Mouse (Mus musculus) MEL (cell line): ENCODE data around the gene Wdr91. TPM values are rescaled to one million over a fixed set of nuclear protein-coding genes. Genes with fewer than 3 reads are reported as not detected.
A peak's percentile ranks its signal among the peaks of the same experiment; 100 is the strongest.

Source experiments
- DNase-seq: peaks from one replicate; pipeline ENCODE4 v3.0.0; 2011; ENCODE audit warnings: low read depth, low spot score
- H3K27ac ChIP-seq: 2 replicates; pipeline ENCODE4 v1.5.1; 2012; ENCODE audit warnings: low read depth, mild to moderate bottlenecking, control low read depth, low read length, moderate library complexity; ENCODE audit not compliant: control insufficient read depth
- H3K27me3 ChIP-seq, 2 experiments: fragments of 150-350 bp in 1 of 2; sonication (generic) in 1 of 2; 2 replicates each; pipeline ENCODE4 v1.6.1; 2012; ENCODE audit warnings: low read length in 2 of 2, mild to moderate bottlenecking in 2 of 2, improper control_type of control experiment in 1 of 2, moderate library complexity in 1 of 2; ENCODE audit not compliant: insufficient read depth in 2 of 2, control insufficient read depth in 1 of 2
- H3K36me3 ChIP-seq, 2 experiments: 2 replicates each; pipeline ENCODE4 v1.6.1; 2012 to 2014; ENCODE audit warnings: low read length in 2 of 2, improper control_type of control experiment in 1 of 2, inconsistent platforms in 1 of 2, mild to moderate bottlenecking in 1 of 2; ENCODE audit not compliant: insufficient read depth in 2 of 2, control insufficient read depth in 1 of 2
- H3K4me1 ChIP-seq, 2 experiments: fragments of 150-350 bp in 1 of 2; sonication (generic) in 1 of 2; 2 replicates each; pipeline ENCODE4 v1.6.1; 2012; ENCODE audit warnings: low read length in 2 of 2, improper control_type of control experiment in 1 of 2, mild to moderate bottlenecking in 1 of 2; ENCODE audit not compliant: insufficient read depth in 2 of 2, control insufficient read depth in 1 of 2
- H3K4me3 ChIP-seq, 2 experiments: fragments of 150-350 bp in 1 of 2; sonication (generic) in 1 of 2; 2 replicates each; pipeline ENCODE4 v1.5.1; 2012; ENCODE audit warnings: low read depth in 2 of 2, low read length in 2 of 2, mild to moderate bottlenecking in 2 of 2, moderate library complexity in 2 of 2, control low read depth in 1 of 2, improper control_type of control experiment in 1 of 2; ENCODE audit not compliant: control insufficient read depth in 1 of 2, insufficient read depth in 1 of 2
- H3K79me2 ChIP-seq: 2 replicates; pipeline ENCODE4 v1.6.1; 2012; ENCODE audit warnings: mild to moderate bottlenecking, low read length, moderate library complexity; ENCODE audit not compliant: control insufficient read depth, poor library complexity, insufficient read depth
- H3K9ac ChIP-seq: 2 replicates; pipeline ENCODE4 v1.6.1; 2012; ENCODE audit warnings: low read depth, mild to moderate bottlenecking, control low read depth, low read length, moderate library complexity; ENCODE audit not compliant: control insufficient read depth, poor library complexity, severe bottlenecking
- H3K9me3 ChIP-seq: fragments of 150-350 bp; sonication (generic); replicated peaks from 2 replicates; pipeline ENCODE4 v1.6.1; 2012; ENCODE audit warnings: mild to moderate bottlenecking, low read length, improper control_type of control experiment, moderate library complexity; ENCODE audit not compliant: insufficient read depth
- CHD1 ChIP-seq: IDR thresholded peaks from 2 replicates; pipeline ENCODE4 v1.6.1; 2012; ENCODE audit warnings: low read depth, mild to moderate bottlenecking, inconsistent platforms, low read length, improper control_type of control experiment
- CHD2 ChIP-seq: IDR thresholded peaks from 2 replicates; pipeline ENCODE4 v1.6.1; 2011; ENCODE audit warnings: low read length, improper control_type of control experiment
- CTCF ChIP-seq, 3 experiments: IDR thresholded peaks in 2 of 3; conservative IDR thresholded peaks in 1 of 3; 2 replicates each; pipeline ENCODE4 v1.5.1; 2011 to 2012; ENCODE audit warnings: low read length in 3 of 3, low read depth in 2 of 3, mild to moderate bottlenecking in 2 of 3, improper control_type of control experiment in 1 of 3, inconsistent platforms in 1 of 3, mixed read lengths in 1 of 3, moderate library complexity in 1 of 3; ENCODE audit not compliant: control insufficient read depth in 1 of 3, insufficient read depth in 1 of 3, poor library complexity in 1 of 3, severe bottlenecking in 1 of 3
- E2F4 ChIP-seq: IDR thresholded peaks from 2 replicates; pipeline ENCODE4 v1.6.1; 2011; ENCODE audit warnings: low read depth, low read length, improper control_type of control experiment, borderline replicate concordance
- ELF1 ChIP-seq: IDR thresholded peaks from 2 replicates; pipeline ENCODE4 v1.6.1; 2014; ENCODE audit warnings: low read depth, mild to moderate bottlenecking, inconsistent platforms, low read length, improper control_type of control experiment, moderate library complexity
- EP300 ChIP-seq, 2 experiments: IDR thresholded peaks; 2 replicates each; pipeline ENCODE4 v1.6.1; 2011; ENCODE audit warnings: improper control_type of control experiment in 2 of 2, low read length in 2 of 2, low read depth in 1 of 2, mild to moderate bottlenecking in 1 of 2
- ETS1 ChIP-seq: IDR thresholded peaks from 2 replicates; pipeline ENCODE4 v1.6.1; 2012; ENCODE audit warnings: low read depth, mild to moderate bottlenecking, inconsistent platforms, low read length, improper control_type of control experiment, moderate library complexity
- GABPA ChIP-seq: IDR thresholded peaks from 2 replicates; pipeline ENCODE4 v1.6.1; 2012; ENCODE audit warnings: low read depth, mild to moderate bottlenecking, inconsistent platforms, low read length, improper control_type of control experiment, moderate library complexity
- GATA1 ChIP-seq: IDR thresholded peaks from 2 replicates; pipeline ENCODE4 v1.6.1; 2011; ENCODE audit warnings: low read depth, low read length, improper control_type of control experiment
- HCFC1 ChIP-seq: IDR thresholded peaks from 2 replicates; pipeline ENCODE4 v1.6.1; 2012; ENCODE audit warnings: low read depth, mild to moderate bottlenecking, inconsistent platforms, low read length, improper control_type of control experiment, moderate library complexity
- JUND ChIP-seq: IDR thresholded peaks from 2 replicates; pipeline ENCODE4 v1.6.1; 2011; ENCODE audit warnings: low read depth, mild to moderate bottlenecking, improper control_type of control experiment, low read length
- KAT2A ChIP-seq: conservative IDR thresholded peaks from 2 replicates; pipeline ENCODE4 v1.6.1; 2012; ENCODE audit warnings: low read depth, low read length, improper control_type of control experiment, inconsistent platforms
- MAFK ChIP-seq: IDR thresholded peaks from 2 replicates; pipeline ENCODE4 v1.6.1; 2011; ENCODE audit warnings: low read depth, mild to moderate bottlenecking, low read length, improper control_type of control experiment, borderline replicate concordance
- MAZ ChIP-seq: IDR thresholded peaks from 2 replicates; pipeline ENCODE4 v1.6.1; 2012; ENCODE audit warnings: low read depth, mild to moderate bottlenecking, inconsistent platforms, low read length, improper control_type of control experiment
- MEF2A ChIP-seq: IDR thresholded peaks from 2 replicates; pipeline ENCODE4 v1.6.1; 2014; ENCODE audit warnings: low read depth, mild to moderate bottlenecking, inconsistent platforms, low read length, improper control_type of control experiment; ENCODE audit not compliant: poor library complexity, insufficient replicate concordance, severe bottlenecking; ENCODE audit errors: extremely low read depth
- MXI1 ChIP-seq: IDR thresholded peaks from 2 replicates; pipeline ENCODE4 v1.6.1; 2011; ENCODE audit warnings: mild to moderate bottlenecking, low read depth, low read length, improper control_type of control experiment
- MYB ChIP-seq: IDR thresholded peaks from 2 replicates; pipeline ENCODE4 v1.6.1; 2011; ENCODE audit warnings: mild to moderate bottlenecking, low read depth, low read length, improper control_type of control experiment
- MYC ChIP-seq: IDR thresholded peaks from 2 replicates; pipeline ENCODE4 v1.6.1; 2011; ENCODE audit warnings: low read depth, mild to moderate bottlenecking, low read length, improper control_type of control experiment, moderate library complexity
- NELFE ChIP-seq: IDR thresholded peaks from 2 replicates; pipeline ENCODE4 v1.6.1; 2011; ENCODE audit warnings: low read depth, low read length, improper control_type of control experiment
- NRF1 ChIP-seq: IDR thresholded peaks from 2 replicates; pipeline ENCODE4 v1.6.1; 2014; ENCODE audit warnings: low read depth, mild to moderate bottlenecking, inconsistent platforms, low read length, improper control_type of control experiment, moderate library complexity; ENCODE audit not compliant: poor library complexity, insufficient read depth, severe bottlenecking
- POLR2A ChIP-seq, 2 experiments: IDR thresholded peaks; 2 replicates each; pipeline ENCODE4 v1.6.1; 2011 to 2012; ENCODE audit warnings: low read length in 2 of 2, mild to moderate bottlenecking in 2 of 2, control low read depth in 1 of 2, improper control_type of control experiment in 1 of 2, low read depth in 1 of 2, moderate library complexity in 1 of 2; ENCODE audit not compliant: control insufficient read depth in 1 of 2, insufficient read depth in 1 of 2, poor library complexity in 1 of 2
- POLR2AphosphoS2 ChIP-seq: IDR thresholded peaks from 2 replicates; pipeline ENCODE4 v1.6.1; 2011; ENCODE audit warnings: low read length, improper control_type of control experiment
- POLR2AphosphoS5 ChIP-seq: IDR thresholded peaks from 2 replicates; pipeline ENCODE4 v1.6.1; 2012; ENCODE audit warnings: low read depth, borderline replicate concordance, mild to moderate bottlenecking, inconsistent platforms, low read length, moderate library complexity, mixed read lengths
- RAD21 ChIP-seq: IDR thresholded peaks from 2 replicates; pipeline ENCODE4 v1.6.1; 2011; ENCODE audit warnings: mild to moderate bottlenecking, low read depth, low read length, improper control_type of control experiment
- TAL1 ChIP-seq: IDR thresholded peaks from 2 replicates; pipeline ENCODE4 v1.6.1; 2012; ENCODE audit warnings: mild to moderate bottlenecking, inconsistent platforms, low read length, moderate library complexity, mixed read lengths
- TBP ChIP-seq: IDR thresholded peaks from 2 replicates; pipeline ENCODE4 v1.8.0; 2011; ENCODE audit warnings: low read depth, low read length, improper control_type of control experiment
- TCF12 ChIP-seq: IDR thresholded peaks from 2 replicates; pipeline ENCODE4 v1.6.1; 2014; ENCODE audit warnings: low read depth, mild to moderate bottlenecking, inconsistent platforms, low read length, improper control_type of control experiment, moderate library complexity
- USF1 ChIP-seq: IDR thresholded peaks from 2 replicates; pipeline ENCODE4 v1.6.1; 2014; ENCODE audit warnings: low read depth, mild to moderate bottlenecking, inconsistent platforms, low read length, improper control_type of control experiment, moderate library complexity
- USF2 ChIP-seq, 2 experiments: IDR thresholded peaks; 2 replicates each; pipeline ENCODE4 v1.6.1; 2011 to 2012; ENCODE audit warnings: improper control_type of control experiment in 2 of 2, low read length in 2 of 2, borderline replicate concordance in 1 of 2, inconsistent platforms in 1 of 2, low read depth in 1 of 2, mild to moderate bottlenecking in 1 of 2; ENCODE audit not compliant: insufficient read depth in 1 of 2
- ZKSCAN1 ChIP-seq: IDR thresholded peaks from 2 replicates; pipeline ENCODE4 v1.6.1; 2012; ENCODE audit warnings: low read depth, mild to moderate bottlenecking, inconsistent platforms, low read length, improper control_type of control experiment, moderate library complexity
- ZMIZ1 ChIP-seq: IDR thresholded peaks from 2 replicates; pipeline ENCODE4 v1.6.1; 2012; ENCODE audit warnings: low read depth, mild to moderate bottlenecking, inconsistent platforms, low read length, improper control_type of control experiment, moderate library complexity
- ZNF384 ChIP-seq: IDR thresholded peaks from 2 replicates; pipeline ENCODE4 v1.6.1; 2012; ENCODE audit warnings: low read depth, mild to moderate bottlenecking, inconsistent platforms, low read length, improper control_type of control experiment
- polyA plus RNA-seq, 2 experiments: library from polyadenylated mRNA; stranded (reverse) in 1 of 2; unstranded in 1 of 2; fragments of >175 nt in 1 of 2; fragments of >200 nt in 1 of 2; gene quantifications; 2 replicates each; pipeline versions ENCODE4 v1.2.1 to v1.2.4; 2012; ENCODE audit warnings: low replicate concordance in 2 of 2, low read depth in 1 of 2; ENCODE audit not compliant: insufficient read length in 2 of 2, insufficient read depth in 1 of 2, missing spikeins in 1 of 2
- total RNA-seq: library from RNA; depleted of rRNA; stranded (reverse); fragments of 300-350 nt; gene quantifications from 2 replicates; pipeline ENCODE4 v1.2.3, GENCODE M21; 2012

Wdr91 gene
- total and polyA plus RNA-seq, 3 experiments: 11.7 to 24.1 TPM; not detected in 1

DNA sequence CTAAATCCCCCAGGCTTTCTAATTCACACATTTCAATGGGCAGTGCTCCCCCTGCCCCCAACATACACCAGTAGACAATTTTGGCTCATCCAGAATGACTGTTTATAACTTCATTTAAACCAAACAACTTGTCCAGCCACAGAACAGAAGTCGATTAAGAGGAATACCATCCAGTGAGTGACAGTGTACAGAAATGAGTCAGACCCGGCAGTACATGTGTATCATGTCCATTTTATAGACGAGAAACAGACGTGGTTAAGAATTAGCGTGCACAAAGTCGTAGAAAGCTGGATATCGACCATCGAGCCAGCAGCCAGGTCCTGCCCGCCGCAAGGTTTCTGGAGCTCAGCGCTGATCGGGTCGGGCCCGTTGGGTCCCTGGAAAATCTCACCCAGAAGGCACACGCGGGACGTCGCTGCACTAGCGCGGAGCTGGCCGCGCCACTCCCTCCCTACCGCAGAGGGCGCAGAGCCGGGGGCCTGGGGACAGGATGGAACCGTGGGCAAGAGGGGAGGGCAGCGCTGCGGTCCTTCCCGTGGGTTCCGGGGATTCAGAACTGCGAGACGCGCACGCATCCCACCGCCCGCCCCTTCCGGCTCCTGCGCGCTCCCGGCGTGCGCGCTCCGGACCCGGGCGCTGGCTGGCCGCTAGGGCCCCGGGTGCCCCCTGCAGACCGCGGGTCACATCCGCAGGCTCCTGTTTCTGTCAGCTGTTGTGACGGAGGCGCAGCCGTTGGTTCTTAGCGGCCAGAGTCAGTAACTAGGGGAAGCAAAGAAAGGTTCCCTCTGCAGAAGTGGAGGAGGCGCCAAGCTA lies 33.0 kb downstream of the Wdr91 start, which contains the start of gene Cyren (continued):
- TF ChIP-seq TAL1: no peak
- no peak for TF ChIP-seq GABPA
- peak; percentile 73; the same call in 1 of the 2 replicates for TF ChIP-seq MAZ
- peak; percentile 81 for TF ChIP-seq POLR2AphosphoS2
- TF ChIP-seq ZNF384: no peak
- TF ChIP-seq POLR2A (IDR thresholded peaks at IDR 0.05; ENCODE audit: control insufficient read depth in 1 of 2, insufficient read depth in 1 of 2, low read depth in 1 of 2, low read length in 2 of 2, poor library complexity in 1 of 2): peak; percentile 82 to 86
- peak; percentile 75 for TF ChIP-seq NRF1
- peak; percentile 46 for TF ChIP-seq RAD21
- 0 out of 2 replicates have a peak, but pooled peaks have one; percentile 50 for TF ChIP-seq POLR2AphosphoS5
- TF ChIP-seq EP300 (IDR thresholded peaks at IDR 0.05; ENCODE audit: low read depth in 1 of 2, low read length in 2 of 2): peak in 1 of 2 experiments; percentile 47; a peak in 1 of 4 replicates
- TF ChIP-seq ETS1: peak; percentile 95
- TF ChIP-seq MYC: no peak
- peak; percentile 84 for TF ChIP-seq NELFE
- no peak for TF ChIP-seq CHD2
- TF ChIP-seq HCFC1: peak; percentile 73
- peak; percentile 30 to 72 (median 68); a peak in 5 of 6 replicates for TF ChIP-seq CTCF (IDR thresholded peaks at IDR 0.05 in 2 of 3, conservative IDR thresholded peaks at IDR 0.05 in 1 of 3; ENCODE audit: control insufficient read depth in 1 of 3, insufficient read depth in 1 of 3, low read depth in 2 of 3, low read length in 3 of 3, poor library complexity in 1 of 3, severe bottlenecking in 1 of 3)
- TF ChIP-seq TCF12: peak; percentile 66; the same call in 1 of the 2 replicates
- no peak; the same call in 1 of the 2 replicates for TF ChIP-seq MXI1

DNA sequence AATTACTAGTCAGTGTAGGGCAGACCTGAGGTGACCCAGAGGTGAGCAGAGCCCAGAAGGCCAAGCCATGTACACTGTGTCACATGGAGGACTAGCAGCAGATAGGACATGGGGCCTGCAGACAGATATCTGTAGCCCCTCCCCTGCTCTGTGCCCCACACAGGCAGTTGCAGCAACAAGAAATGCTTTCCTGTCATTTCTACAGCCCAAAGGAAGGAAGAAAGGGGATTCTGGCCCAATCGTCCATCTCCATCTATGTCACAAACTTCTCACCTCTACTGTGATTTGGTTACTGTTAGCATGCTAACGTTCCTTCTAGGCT lies 33.9 kb downstream of the Wdr91 start:
- Histone ChIP-seq H3K27me3 (no peaks in the 10 kb centered on the region), H3K79me2 (peaks cover 13% of the 10 kb centered on the region), H3K36me3 (peaks cover 0 to 15% of the 10 kb centered on the region in 2 experiments; a peak in 2 of 4 replicates), H3K4me3 (peak overlapping the region; percentile 70 to 80), H3K9me3 (no peaks in the 10 kb centered on the region), H3K4me1 (peaks cover 5 to 41% of the 10 kb centered on the region in 2 experiments; a peak in 3 of 4 replicates), H3K27ac (peak overlapping the region; percentile 98), H3K9ac (peak overlapping the region; percentile 92)
- peak; percentile 80 for DNase-seq
- TF ChIP-seq MAFK (no peak), USF2 (IDR thresholded peaks at IDR 0.05; ENCODE audit: borderline replicate concordance in 1 of 2, insufficient read depth in 1 of 2, low read depth in 1 of 2, low read length in 2 of 2) (0 out of 4 replicates have a peak, but pooled peaks of 1 of the 2 experiments have one; percentile 27), MEF2A (no peak), ZMIZ1 (no peak), USF1 (peak; percentile 84), CHD1 (no peak), TBP (peak; percentile 67), MAZ (peak; percentile 54; the same call in 1 of the 2 replicates), NELFE (peak; percentile 45; the same call in 1 of the 2 replicates), CHD2 (no peak), HCFC1 (no peak), GATA1 (no peak), ZKSCAN1 (no peak), KAT2A (no peak), ELF1 (no peak), NRF1 (no peak), E2F4 (no peak), TCF12 (0 out of 2 replicates have a peak, but pooled peaks have one; percentile 33), MYC (peak; percentile 71; the same call in 1 of the 2 replicates), MYB (0 out of 2 replicates have a peak, but pooled peaks have one; percentile 8), JUND (no peak), ETS1 (peak; percentile 40; the same call in 1 of the 2 replicates)
